Mouse (Mus musculus): Measurements from ENCODE around the gene Tet2.

The Tet2 gene

DNA sequence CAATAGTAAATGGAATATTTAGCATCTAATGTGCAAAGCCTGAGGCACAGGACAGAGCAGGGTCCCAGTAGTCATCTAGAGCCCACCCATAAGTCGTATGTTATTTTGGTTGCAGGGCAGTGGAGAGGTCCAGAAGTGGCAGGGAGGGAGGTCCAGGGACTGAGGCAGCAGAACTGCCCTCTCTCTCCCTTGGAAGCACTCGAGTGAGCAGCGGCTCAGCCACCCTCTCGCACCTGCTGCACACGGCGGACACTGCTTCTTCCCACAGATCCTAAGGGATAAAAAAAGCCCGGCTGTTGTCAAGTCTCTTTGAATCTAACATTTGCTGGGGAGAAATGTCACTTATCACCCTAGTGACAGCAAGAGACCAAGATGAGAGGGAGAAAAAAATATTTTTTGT, 22.6 kb downstream of the Tet2 start:
- DNase-seq (ENCODE audit: low spot score in 2 of 2): no peak

DNA sequence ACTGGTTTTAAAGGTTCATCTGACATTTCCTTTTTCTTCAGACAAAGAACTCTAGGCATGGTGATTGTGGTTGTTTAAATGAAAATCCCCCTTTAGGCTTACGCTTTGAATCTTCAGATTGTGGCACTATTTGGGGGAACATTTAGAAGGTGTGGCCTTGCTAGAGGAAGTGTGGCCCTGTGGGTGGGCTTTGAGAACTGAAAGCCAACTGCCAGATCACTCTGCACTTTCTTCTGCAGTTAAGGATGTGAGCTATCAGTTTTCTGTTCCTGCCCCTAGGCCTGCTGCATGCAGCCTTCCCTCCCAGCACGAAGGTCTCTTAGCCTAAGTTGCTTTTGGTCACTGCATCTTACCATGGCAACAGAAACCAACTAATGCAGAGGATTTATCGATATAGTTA, 26.1 kb downstream of the Tet2 start:
- DNase-seq (ENCODE audit: low spot score in 2 of 2): no peak

DNA sequence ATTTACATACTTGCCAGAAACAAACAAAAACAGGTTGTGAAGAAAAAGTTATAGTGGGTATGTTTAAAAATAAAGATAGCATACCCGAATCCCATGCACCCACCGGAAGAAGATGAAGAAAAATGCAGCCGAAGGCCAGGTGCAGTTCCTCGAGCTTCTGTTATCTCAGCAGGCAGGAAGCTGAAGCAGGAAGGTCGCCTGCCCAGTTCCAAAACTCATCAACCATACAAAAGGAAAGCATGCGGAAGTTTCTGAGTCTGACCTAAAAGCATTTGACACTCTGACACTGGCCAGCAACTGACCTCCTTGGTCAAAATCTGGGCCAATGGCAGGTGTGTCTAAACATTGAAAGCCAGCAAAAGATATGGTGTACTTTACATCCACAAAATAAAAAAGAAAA, 26.8 kb downstream of the Tet2 start:
- DNase-seq (ENCODE audit: low spot score in 2 of 2): no peak

DNA sequence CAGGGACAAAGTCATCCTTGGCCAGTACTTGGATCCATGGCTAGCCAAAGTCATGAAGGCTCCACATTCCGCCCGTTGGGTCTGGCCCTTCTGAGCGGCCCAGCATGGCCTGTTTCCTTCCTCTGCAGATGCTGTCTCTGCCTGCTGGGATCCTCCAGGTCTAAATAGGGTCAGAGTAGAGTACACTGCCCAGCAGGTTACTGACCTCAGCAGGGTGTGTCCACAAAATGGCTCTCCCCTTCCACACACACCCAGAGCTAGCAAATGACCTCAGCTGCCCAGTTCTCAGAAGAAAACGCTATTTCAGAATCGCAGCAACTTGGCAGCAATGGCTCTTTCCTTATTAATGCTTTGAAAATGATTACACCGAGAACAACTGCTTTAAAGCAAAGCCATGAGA, 27.5 kb downstream of the Tet2 start:
- no peak for DNase-seq (ENCODE audit: low spot score in 2 of 2)

DNA sequence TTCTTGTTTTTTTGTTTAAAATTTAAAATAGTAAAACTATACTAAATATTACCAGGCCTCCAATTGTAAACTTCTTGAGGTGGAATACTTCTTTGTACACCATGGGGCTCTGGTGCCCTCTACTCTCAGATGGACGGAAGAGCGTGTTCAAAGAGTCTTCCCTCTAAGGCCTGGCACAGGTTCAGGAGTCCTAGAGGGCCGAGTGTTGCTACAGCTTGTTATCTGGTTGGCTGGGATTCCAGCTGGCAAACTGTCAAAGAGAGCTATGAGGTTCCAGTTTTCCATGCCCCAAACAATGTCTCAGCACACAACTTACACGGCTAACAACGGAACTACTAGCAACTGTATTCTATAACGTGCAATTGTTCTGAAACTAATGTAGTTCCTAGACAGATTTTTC, 28.8 kb downstream of the Tet2 start:
- no peak for DNase-seq (ENCODE audit: low spot score in 2 of 2)

DNA sequence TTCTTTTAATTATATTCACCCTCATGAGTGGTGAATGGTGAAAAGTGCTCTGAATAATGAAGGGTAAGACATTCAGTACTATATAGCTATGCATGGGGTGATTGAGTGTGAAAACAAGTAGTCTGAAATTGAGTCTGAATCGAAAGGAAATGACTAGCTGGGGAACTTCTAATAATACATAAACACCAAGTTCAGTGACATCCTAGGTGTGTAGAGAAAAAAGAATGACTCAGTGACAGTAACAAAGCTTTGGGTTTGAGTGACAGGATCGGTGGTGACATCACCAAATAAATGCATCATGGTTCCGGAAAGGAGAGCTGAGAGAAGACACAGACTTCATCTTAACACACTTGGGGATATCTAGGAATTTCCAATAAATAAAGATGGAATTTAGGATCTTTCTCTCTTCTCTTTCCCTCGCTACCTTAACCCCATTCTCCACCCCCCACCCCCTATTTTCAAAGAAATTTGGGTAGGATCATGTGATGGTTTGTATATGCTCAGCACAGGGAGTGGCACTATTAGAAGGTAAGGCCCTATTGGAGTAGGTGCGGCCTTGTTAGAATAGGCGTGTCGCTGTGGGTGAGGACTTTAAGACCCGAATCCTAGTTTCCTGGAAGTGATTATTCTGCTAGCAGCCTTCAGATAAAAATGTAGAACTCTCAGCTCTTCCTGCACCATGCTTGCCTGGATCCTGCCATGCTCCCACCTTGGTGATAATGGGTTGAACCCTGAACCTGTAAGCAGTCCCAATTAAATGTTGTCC, 29.6 kb downstream of the Tet2 start:
- no peak for DNase-seq (ENCODE audit: low spot score in 2 of 2)

DNA sequence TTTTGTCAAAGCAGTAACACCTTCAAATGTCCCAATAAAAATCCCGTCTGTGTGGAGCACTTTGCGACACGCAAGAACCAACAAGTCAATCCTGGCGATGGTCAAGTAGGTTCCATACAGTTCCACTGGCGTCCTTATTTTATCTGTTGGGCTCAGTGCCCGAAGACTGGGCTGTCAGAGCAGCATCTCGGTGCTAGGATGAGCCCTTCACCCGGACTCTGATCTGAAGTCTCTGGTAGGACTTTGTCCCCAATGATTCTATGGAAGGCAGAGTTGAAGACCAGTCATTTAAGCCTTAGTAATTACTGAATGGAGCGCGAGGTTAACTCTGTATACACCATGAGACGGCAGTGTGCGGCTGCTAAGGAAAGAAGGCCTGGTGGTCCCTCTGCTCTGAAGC, 30.6 kb downstream of the Tet2 start:
- DNase-seq (ENCODE audit: low spot score in 2 of 2): no peak

DNA sequence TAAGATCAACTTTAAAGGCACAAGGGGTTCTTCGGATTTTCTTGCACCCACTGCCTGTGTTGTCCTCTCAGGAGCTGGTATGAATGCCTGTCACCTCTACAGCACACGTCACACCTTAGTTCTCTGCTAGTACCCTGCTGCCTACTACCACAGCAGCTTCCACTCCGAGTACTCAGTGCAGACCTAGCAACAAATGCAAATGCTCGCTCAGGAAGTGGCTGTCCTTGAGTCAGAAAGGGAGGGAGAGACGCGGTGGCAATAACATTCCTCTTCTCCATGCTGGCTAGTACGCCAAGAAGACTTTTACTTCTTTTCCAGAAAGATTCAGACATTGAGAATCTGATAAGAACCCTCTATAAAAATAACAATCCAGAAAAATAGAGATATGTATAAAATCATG, 31.5 kb downstream of the Tet2 start:
- DNase-seq (ENCODE audit: low spot score in 2 of 2): no peak

DNA sequence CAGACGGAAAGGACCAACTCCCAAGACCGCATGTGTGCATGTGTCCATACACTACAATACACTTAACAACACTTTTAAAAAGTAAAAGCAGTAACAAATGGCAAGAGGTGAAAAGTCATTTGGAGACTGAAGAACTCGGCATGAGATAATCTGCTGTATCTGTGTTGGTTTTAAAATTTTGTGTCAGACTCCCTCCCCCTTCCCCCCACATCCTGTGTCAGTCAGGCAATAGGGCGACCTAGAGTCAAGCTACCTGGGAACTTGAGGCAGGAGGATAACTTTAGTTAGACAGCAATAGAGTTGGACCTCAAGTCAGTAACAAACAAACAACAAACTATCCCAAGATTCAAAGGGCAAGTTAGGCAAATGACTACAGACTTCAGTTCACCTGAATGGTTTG, 34.6 kb downstream of the Tet2 start:
- no peak for DNase-seq (ENCODE audit: low spot score in 2 of 2)

DNA sequence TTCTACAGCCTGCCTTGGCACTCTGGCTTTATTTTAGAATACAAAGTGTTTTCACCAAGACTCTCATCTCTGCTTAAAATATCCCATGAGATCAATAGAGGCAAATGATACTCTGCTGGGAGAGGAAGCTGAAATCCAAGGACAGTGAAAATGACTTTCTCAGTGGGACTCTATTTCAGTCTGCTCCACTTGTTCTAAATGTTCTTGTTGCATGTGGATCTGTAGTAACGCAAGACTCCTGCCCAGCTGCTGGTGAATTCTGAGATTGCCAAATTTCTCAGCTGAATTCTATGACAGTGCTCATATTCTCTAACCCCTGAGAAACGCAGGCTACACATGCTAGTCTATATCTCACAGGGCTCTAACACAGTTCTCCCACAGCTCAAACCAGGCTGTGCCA, 35.1 kb downstream of the Tet2 start:
- DNase-seq (ENCODE audit: low spot score in 2 of 2): no peak

DNA sequence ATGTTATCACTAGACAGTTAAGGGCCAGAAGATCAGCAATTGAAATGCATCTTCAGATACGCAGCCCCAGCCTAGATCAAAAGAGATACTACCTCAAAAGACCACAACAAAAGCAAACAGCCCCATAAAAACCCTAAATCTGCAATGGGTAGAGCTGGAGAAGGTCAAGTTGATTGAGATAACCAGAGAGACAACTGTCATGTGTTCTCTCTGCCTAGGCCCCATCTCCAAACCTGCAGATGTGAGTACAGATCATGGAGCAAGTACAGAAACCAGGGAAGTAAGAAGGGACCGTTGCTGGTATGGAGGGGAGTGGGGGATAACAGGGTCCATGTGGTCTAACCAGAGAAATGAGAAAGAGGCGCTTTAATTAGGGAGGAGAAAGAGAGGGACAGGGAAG, 36.1 kb downstream of the Tet2 start:
- no peak for DNase-seq (ENCODE audit: low spot score in 2 of 2)

DNA sequence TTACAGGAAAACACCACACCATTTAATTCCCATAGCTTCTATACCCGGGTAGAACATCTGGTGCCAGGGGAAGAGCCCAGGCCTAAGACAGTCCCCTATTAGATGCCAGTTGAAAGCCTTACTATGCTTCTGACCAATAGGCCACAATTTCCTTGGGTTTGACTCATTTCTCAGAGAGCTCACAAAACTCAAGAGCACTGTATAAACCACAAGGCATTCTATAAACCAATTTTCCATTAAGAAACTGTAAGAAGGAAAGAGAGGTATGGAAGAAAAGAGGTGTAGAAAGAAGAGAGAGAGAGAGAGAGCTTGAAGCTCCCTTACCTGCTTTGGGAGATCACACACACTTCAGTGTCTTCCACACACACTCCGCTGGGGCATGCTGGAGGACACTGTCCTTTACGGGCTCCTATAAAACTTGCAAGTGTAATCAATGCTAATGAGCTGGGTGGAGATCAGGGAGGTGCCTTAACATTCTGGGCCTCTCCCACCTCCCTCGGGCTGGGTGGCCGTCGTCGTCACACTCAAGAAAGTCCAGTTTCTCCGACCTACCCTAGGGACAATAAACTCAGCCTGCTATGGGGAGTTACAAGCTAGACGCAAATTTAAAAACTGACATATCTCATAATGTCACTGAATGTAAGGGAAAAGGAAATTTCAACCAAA, 38.5 kb downstream of the Tet2 start:
- DNase-seq (ENCODE audit: low spot score in 2 of 2): no peak

DNA sequence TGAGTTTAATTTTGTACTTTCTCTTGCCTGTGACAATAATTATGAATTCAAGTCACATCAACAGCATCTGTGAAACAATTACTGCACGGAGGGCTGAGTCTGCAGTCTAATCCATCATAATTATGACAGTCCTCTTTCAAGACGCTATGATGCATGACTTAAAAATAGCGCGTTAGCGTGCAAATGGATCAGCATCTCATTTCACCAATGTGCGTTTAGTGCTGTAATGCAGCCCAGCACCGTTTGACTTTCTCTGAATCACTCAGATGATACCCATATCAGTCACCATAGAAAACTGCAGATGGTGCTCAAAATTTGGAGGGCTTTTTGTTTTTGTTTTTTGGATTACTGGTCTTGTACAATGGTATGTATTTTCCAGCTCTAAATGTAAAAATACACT, 48.0 kb downstream of the Tet2 start:
- DNase-seq (ENCODE audit: low spot score in 2 of 2): no peak

DNA sequence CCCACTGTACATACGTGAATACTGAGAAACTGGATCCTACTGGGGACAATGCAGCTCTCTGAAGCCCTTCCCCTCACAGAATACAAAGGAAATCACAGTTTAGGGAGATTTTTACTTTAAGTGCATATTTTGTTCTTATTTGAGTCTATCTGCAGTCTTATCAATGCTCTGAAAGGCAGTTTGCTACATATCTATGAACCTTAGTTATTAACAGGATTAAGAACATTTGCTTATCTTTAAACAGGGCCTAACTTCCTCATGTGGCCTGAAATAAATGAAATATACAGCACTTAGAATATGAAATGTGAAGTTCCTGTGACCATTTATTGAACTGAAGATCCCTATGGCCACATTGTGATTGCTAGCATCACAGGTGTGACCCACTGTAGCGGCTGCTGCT, 53.6 kb downstream of the Tet2 start:
- no peak for DNase-seq (ENCODE audit: low spot score in 2 of 2)

DNA sequence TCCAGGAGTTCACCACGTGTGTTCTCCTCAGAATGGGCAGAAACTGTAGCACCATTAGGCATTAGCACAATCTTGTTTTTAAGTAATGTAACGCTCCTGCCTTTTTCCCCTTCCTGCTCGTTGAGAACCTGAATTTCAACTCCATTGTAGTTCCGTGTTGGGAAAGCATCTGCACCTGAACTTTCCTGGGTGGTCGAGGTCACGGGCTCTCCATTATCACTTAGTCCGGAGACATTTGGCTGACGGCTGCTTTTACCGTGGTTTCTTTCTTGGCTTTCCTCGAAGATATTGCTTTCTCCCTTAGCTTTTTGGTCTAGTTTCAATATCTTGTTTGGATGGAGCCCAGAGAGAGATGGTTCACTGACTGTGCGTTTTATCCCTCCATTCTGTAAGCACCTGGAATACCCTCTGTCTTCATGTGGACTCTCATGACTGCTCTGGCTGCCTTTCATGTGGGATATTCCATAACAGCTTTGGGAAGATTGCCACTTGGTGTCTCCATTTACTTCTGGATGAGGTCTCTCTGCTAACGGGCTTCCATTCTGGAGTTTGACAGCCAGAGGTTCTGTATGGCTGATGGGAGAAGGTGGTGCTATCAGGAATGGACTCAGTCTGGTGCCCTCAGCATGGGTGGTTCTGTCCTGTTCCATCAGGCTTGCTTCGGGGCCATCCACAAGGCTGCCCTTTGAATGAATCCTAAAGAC, 56.8 kb downstream of the Tet2 start:
- no peak for DNase-seq (ENCODE audit: low spot score in 2 of 2)

DNA sequence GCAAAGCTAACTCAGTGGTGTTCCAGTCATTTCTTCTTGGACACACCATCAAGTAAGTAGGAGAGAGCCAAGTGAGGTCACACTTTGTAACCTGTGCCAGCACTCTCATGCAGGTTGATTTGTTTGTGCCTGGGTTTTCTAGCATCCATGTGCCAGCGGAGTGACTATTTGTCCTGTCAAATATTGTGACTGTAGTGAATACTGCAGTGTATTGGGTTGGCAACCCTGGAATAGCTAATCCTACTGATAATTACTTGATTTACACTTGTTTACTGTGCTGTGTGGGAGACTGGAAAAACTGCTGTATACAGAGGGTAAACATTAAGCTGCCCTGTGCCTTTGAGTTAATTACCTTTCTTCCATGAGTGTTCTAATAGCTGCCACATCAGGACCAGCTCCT, 62.1 kb downstream of the Tet2 start:
- DNase-seq (ENCODE audit: low spot score in 2 of 2): no peak

DNA sequence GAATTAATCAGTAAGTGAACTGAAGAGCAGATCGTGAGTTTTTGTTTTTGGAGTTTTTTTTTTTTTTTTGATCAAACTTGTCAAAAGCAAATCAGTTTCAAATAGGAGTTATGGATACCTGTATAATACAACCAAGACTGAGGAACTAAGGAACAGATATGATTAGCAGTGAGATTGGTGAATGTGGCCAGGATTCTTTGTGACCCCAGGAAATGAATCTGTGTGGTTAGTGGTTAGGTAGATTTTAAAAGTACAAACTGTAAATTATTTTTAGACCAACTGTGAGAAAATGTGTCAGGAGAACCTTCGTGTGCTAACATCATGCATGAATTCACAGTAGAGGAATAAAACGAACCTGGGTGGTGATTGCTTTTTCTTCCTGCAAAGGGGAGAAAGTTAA, 66.0 kb downstream of the Tet2 start:
- no peak for DNase-seq (ENCODE audit: low spot score in 2 of 2)

DNA sequence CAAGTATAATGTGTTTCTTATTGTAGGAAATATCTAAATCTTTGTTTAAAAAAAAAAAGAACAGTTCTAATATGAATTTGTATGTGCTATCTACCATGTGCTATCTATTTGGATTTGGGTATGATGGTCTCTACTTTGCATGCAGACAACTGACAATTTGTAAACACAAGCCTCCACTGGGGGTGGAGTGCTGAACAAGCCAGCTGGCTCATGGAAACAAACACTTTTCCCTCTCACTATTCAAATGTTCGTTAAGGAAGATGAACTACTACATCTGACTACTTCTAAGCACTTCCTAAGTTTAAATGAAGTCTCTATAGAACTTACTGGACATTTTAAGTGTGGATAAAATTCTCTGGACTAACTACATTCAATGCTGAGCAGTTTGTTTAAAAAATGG, 71.2 kb downstream of the Tet2 start:
- DNase-seq (ENCODE audit: low spot score in 2 of 2): no peak

DNA sequence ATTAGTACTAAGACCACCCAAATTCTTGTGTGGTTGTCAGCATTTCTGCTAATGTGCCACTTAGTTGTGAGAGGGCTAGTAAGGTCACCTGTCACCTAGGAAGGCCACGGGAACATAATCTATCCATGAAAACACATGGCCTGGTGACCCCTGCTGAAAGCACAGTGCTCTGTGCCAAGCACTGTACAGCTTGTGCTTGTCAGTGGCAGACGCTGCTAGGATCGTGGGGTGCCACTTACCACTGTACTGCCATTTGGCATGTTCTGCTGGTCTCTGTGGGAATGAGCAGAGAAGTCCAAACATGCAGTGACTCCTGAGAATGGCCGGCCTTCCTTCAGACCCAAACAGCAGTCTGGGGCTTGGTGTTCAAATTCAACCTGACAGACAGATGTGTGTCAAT, 73.8 kb downstream of the Tet2 start:
- DNase-seq (ENCODE audit: low spot score in 2 of 2): no peak

DNA sequence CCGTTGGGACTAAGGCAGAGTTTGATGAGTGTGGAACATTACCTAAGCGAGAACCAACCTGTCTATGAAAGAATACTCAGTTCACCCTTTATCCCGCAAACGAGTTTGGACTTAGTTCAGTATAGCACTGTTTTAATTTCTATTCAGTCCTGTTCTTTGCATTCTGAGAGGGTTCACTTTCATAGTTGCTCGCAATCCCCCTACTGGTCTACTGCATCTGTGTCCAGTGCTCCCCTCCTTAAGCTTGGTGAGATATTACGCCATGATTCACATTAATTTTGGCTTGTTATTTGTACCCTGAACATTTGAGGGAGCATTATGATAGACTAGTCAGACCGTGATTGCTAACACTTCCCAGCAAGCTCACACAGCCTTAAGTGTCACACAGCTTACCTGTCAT, 76.1 kb downstream of the Tet2 start:
- DNase-seq (ENCODE audit: low spot score in 2 of 2): no peak

DNA sequence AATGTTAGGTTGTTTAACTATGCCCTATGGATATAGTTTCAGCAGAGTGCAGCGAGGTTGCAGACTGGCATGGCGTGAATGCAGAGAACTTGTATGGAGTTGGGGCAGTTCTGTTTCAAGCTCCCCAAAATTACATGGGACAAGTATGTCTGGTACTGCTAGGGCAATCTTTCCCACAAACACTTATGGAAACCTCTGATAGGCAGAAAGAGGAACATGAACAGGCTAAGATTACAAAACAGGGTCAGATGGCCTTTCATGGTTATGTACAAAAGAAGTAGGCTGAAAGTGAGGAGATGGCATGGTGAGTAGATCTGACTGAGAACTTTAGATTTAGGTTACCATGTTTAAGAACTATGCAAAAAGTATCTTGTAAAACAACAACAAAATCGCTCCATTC, 81.7 kb downstream of the Tet2 start:
- DNase-seq (ENCODE audit: low spot score in 2 of 2): no peak

DNA sequence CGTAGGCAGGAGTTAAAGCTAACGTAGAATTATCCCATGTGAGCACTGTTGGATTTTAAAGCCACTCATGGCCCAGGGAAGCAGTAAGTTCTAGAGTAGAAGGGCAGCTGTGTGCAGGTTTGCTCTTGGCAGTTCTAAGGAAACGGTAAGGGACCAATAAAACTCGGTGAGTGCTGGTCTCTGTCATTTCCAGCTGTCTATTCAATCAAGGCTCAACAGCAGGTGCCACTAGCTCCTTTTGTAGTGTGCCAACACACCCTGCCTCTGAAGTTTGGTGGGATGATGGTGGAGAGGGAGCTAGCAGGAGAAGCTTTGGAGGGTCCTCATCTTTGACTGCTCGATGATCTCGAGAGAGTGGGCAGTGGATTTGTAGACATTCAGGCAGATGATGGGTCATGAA, 82.5 kb downstream of the Tet2 start:
- DNase-seq (ENCODE audit: low spot score in 2 of 2): no peak

DNA sequence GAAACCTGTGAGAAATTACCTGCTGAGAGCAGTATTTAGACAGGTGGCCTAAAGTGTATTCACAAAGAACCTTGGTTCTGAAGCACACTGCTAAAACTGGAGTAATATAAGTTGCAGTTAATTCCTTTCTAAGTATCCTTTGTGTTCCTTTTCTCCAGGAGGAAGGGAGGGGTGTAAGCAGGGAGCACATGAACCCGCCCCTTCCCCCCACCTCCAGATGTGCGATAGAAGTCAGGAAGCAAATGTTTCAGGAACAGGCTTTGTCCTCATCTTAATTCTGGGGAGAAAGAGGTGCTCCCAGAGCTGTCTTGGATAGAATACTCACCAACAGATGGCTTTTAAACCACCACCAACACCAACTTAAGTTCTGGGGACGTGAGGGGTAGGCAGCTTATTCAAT, 82.9 kb downstream of the Tet2 start:
- no peak for DNase-seq (ENCODE audit: low spot score in 2 of 2)

Measured in frontal cortex, postnatal 25 days (tissue).